Mouse (Mus musculus) stomach, embryonic 16.5 days (tissue): ENCODE results near the gene Ikzf1. TPM values are rescaled to one million over a fixed set of nuclear protein-coding genes. Genes with fewer than 3 reads are reported as not detected.

Source experiments
- ATAC-seq: fragments of 200-750 bp; cut with Nextera tagmentation; 2 replicates; pipeline ENCODE4 v1.8.0; 2017; ENCODE audit warnings: moderate number of reproducible peaks, moderate TSS enrichment; ENCODE audit not compliant: insufficient read depth, low FRiP score
- H3K27ac ChIP-seq: fragments of 300-500 bp; sonication (generic); 2 replicates; pipeline ENCODE4 v1.5.1; 2014; ENCODE audit warnings: low read length
- H3K27me3 ChIP-seq: fragments of 300-500 bp; sonication (generic); 2 replicates; pipeline ENCODE4 v1.6.1; 2014; ENCODE audit warnings: low read length, control low read depth, mixed read lengths; ENCODE audit not compliant: control insufficient read depth, insufficient read depth
- H3K36me3 ChIP-seq: fragments of 300-500 bp; sonication (generic); 2 replicates; pipeline ENCODE4 v1.6.1; 2014; ENCODE audit warnings: low read length; ENCODE audit not compliant: control insufficient read depth, insufficient read depth
- H3K4me1 ChIP-seq: fragments of 300-500 bp; sonication (generic); 2 replicates; pipeline ENCODE4 v1.6.1; 2014; ENCODE audit warnings: low read length, control low read depth, mixed read lengths; ENCODE audit not compliant: control insufficient read depth, insufficient read depth
- H3K4me2 ChIP-seq: fragments of 300-500 bp; sonication (generic); 2 replicates; pipeline ENCODE4 v1.6.1; 2014; ENCODE audit warnings: low read depth, low read length, mixed read lengths
- H3K4me3 ChIP-seq: fragments of 300-500 bp; sonication (generic); replicated peaks from 2 replicates; pipeline ENCODE4 v1.5.1; 2014; ENCODE audit warnings: mild to moderate bottlenecking, low read length
- H3K9ac ChIP-seq: fragments of 300-500 bp; sonication (generic); 2 replicates; pipeline ENCODE4 v1.6.1; 2014; ENCODE audit warnings: low read length
- H3K9me3 ChIP-seq: fragments of 300-500 bp; sonication (generic); replicated peaks from 2 replicates; pipeline ENCODE4 v1.6.1; 2016; ENCODE audit warnings: low read length, control low read depth; ENCODE audit not compliant: control insufficient read depth
- WGBS: fragments of 180-500 bp; shearing (Covaris S2); extraction: QIAGEN DNeasy Blood & Tissue Kit; methylation state at CpG from one replicate; pipeline ENCODE4 v1.1.7; 2014; 5-methylcytosine and 5-hydroxymethylcytosine counted together
- polyA plus RNA-seq: library from polyadenylated mRNA; unstranded; fragments of >200 nt; fragmentation: Nextera tagmentation; extraction: Ambion mirVana; gene quantifications from 2 replicates; pipeline ENCODE4 v1.2.1, GENCODE M21; 2015

Gene Ikzf1
- polyA plus RNA-seq, result 3.5 and 3.8 TPM in 2 replicates

GRCm38 (mm10) chr11:11684930-11685852, at the start of gene Ikzf1:
Gene Ikzf1 (plus strand): TSS chr11:11685003.
- no peak within 1 kb of the TSS; the same call in 1 of the 2 replicates for H3K27ac ChIP-seq
- ATAC-seq, result peak; percentile 66
- peak within 1 kb of the TSS; percentile 68 for H3K4me3 ChIP-seq
- H3K27me3 ChIP-seq, result peaks cover 33% of the 10 kb centered on the region
- H3K9me3 ChIP-seq, result no peaks in the 10 kb centered on the region
- H3K36me3 ChIP-seq, result no peaks in the 10 kb centered on the region
- H3K9ac ChIP-seq, result peak within 1 kb of the TSS; percentile 74
- H3K4me2 ChIP-seq, result peak within 1 kb of the TSS; percentile 99
- H3K4me1 ChIP-seq, result peaks cover 6% of the 10 kb centered on the region; the same call in 1 of the 2 replicates
- WGBS, result 3% methylated on average over 92 of the region's 100 CpGs

GRCm38 (mm10) chr11:11644303-11644702, 40.5 kb upstream of the Ikzf1 start:
- H3K4me3 ChIP-seq, result no peak overlapping the region
- no peaks in the 10 kb centered on the region for H3K36me3 ChIP-seq
- no peaks in the 10 kb centered on the region for H3K4me1 ChIP-seq
- no peak overlapping the region for H3K27ac ChIP-seq
- no peak overlapping the region for H3K9ac ChIP-seq
- no peaks in the 10 kb centered on the region for H3K9me3 ChIP-seq
- ATAC-seq, result no peak
- no peaks in the 10 kb centered on the region for H3K27me3 ChIP-seq
- no peak overlapping the region for H3K4me2 ChIP-seq

DNA sequence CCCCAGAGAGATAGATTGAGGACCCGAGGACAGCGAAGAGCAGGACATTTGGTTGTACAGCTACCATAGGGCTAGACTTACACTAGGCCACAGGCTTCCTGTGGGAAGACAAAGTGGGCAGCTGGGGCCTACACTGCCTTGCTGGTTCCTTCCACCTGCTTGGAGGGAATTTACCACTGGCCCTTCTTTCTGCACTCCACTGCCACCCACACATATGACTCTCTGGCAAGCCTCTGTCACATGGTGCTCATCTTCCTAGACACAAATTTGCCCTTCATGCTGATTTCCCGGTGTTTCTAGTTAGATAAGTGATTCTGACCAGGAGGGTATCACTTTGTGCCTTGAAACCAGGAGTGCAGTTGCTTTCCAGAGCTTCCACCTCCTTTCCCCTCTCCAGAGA, 28.4 kb upstream of the Ikzf1 start:
- Histone ChIP-seq H3K36me3 (no peaks in the 10 kb centered on the region), H3K4me1 (peaks cover 6% of the 10 kb centered on the region; the same call in 1 of the 2 replicates), H3K27ac (no peak overlapping the region), H3K4me3 (no peak overlapping the region), H3K4me2 (no peak overlapping the region), H3K9me3 (no peaks in the 10 kb centered on the region), H3K27me3 (no peaks in the 10 kb centered on the region), H3K9ac (no peak overlapping the region)
- WGBS, result 80% methylated on average over 3 of the region's 3 CpGs
- ATAC-seq, result no peak

GRCm38 (mm10) chr11:11656995-11657530, 27.7 kb upstream of the Ikzf1 start:
- Histone ChIP-seq H3K27me3 (no peaks in the 10 kb centered on the region), H3K36me3 (no peaks in the 10 kb centered on the region), H3K9ac (no peak overlapping the region), H3K4me3 (no peak overlapping the region), H3K4me1 (peaks cover 6% of the 10 kb centered on the region; the same call in 1 of the 2 replicates), H3K27ac (0 out of 2 replicates have a peak overlapping the region, but pooled peaks have one; percentile 10), H3K9me3 (no peaks in the 10 kb centered on the region), H3K4me2 (no peak overlapping the region)
- 31% methylated on average over 5 of the region's 5 CpGs for WGBS
- peak; percentile 90 for ATAC-seq

- Histone ChIP-seq H3K36me3 (no peaks in the 10 kb centered on the region), H3K4me3 (no peak overlapping the region), H3K9me3 (no peaks in the 10 kb centered on the region), H3K9ac (no peak overlapping the region), H3K27me3 (no peaks in the 10 kb centered on the region), H3K4me2 (no peak overlapping the region), H3K4me1 (peaks cover 6% of the 10 kb centered on the region; the same call in 1 of the 2 replicates), H3K27ac (peak overlapping the region; percentile 10; the same call in 1 of the 2 replicates)
- WGBS, result 75% methylated on average over 4 of the region's 4 CpGs
- ATAC-seq, result no peak
These were observed 27.2 kb upstream of the Ikzf1 start for GRCm38 (mm10) chr11:11657634-11658033.

- no peak overlapping the region for H3K4me2 ChIP-seq
- no peak for ATAC-seq
- no peaks in the 10 kb centered on the region for H3K36me3 ChIP-seq
- H3K9me3 ChIP-seq, result no peaks in the 10 kb centered on the region
- 76% methylated on average over 4 of the region's 4 CpGs for WGBS
- no peak overlapping the region for H3K9ac ChIP-seq
- no peaks in the 10 kb centered on the region for H3K27me3 ChIP-seq
- H3K27ac ChIP-seq, result no peak overlapping the region
- no peak overlapping the region for H3K4me3 ChIP-seq
- peaks cover 6% of the 10 kb centered on the region; the same call in 1 of the 2 replicates for H3K4me1 ChIP-seq
These were observed 26.0 kb upstream of the Ikzf1 start for GRCm38 (mm10) chr11:11658834-11659233.

DNA sequence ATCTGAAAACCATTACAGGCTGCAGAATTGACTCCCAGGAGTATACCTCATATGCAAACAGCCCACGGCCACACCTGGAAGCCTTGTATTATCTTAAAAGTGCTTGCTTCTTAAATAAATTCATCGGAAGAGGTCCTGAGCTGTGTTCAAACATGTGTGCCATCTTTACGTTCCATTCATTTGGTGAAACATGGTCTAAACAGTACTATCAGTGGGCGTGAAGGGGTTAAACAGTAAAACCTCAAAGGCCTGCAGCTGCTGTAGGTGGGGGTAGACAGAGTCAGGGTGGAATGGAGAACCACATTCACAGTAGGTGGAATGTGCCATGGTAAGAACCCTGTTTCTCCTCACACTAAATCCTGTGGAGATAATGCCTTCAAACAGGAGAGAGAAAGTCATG, 24.2 kb upstream of the Ikzf1 start:
- Histone ChIP-seq H3K4me1 (peaks cover 6% of the 10 kb centered on the region; the same call in 1 of the 2 replicates), H3K27ac (no peak overlapping the region), H3K9ac (no peak overlapping the region), H3K27me3 (no peaks in the 10 kb centered on the region), H3K9me3 (no peaks in the 10 kb centered on the region), H3K4me2 (no peak overlapping the region), H3K36me3 (no peaks in the 10 kb centered on the region), H3K4me3 (no peak overlapping the region)
- no peak for ATAC-seq
- 67% methylated on average over 4 of the region's 4 CpGs for WGBS

DNA sequence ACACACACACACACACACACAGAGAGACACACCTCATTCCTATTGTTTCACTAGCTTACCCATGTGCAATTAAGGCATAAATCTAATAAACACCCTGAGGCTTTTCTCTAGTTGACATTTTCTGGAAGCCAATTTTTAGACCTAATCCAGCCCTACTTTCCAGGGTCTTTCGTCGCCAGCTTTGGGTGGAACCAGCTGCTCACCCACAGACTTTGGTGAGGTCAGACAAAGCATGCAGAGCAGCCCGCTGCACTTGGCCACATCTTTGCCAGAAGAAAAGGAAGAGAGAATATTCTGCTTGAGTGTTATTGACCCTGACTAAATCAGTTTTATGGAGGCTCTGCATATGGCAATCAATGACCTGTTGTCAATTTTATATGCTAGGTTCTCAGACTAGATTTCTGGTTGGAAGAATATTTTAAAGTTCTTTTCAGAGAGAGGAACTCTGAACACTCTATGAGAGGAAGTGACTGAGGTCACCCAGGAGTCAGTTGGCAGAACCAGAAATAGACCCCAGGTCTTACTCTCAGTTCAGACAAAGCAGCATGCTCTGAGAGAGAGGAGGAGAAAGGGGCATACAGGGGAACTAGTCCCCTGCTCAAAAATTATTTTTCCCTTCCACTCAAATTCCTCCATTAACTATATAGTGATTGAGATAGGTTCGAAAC, 17.4 kb upstream of the Ikzf1 start:
- WGBS, result 80% methylated on average over 4 of the region's 4 CpGs
- H3K9ac ChIP-seq, result no peak overlapping the region
- no peak for ATAC-seq

GRCm38 (mm10) chr11:11667922-11668290, 16.9 kb upstream of the Ikzf1 start:
- H3K4me2 ChIP-seq, result no peak overlapping the region
- ATAC-seq, result no peak
- H3K4me1 ChIP-seq, result no peaks in the 10 kb centered on the region
- WGBS, result 91% methylated on average over 3 of the region's 3 CpGs
- no peak overlapping the region for H3K9ac ChIP-seq
- H3K4me3 ChIP-seq, result no peak overlapping the region
- H3K9me3 ChIP-seq, result no peaks in the 10 kb centered on the region
- no peak overlapping the region for H3K27ac ChIP-seq
- no peaks in the 10 kb centered on the region for H3K36me3 ChIP-seq
- H3K27me3 ChIP-seq, result no peaks in the 10 kb centered on the region

More for the DNA sequence above, 17.4 kb upstream of the Ikzf1 start:
- H3K9me3 ChIP-seq, result no peaks in the 10 kb centered on the region
- H3K27me3 ChIP-seq, result no peaks in the 10 kb centered on the region
- H3K27ac ChIP-seq, result no peak overlapping the region
- no peaks in the 10 kb centered on the region for H3K4me1 ChIP-seq
- H3K4me2 ChIP-seq, result no peak overlapping the region
- no peaks in the 10 kb centered on the region for H3K36me3 ChIP-seq
- no peak overlapping the region for H3K4me3 ChIP-seq
